In the genomic region with DNA sequence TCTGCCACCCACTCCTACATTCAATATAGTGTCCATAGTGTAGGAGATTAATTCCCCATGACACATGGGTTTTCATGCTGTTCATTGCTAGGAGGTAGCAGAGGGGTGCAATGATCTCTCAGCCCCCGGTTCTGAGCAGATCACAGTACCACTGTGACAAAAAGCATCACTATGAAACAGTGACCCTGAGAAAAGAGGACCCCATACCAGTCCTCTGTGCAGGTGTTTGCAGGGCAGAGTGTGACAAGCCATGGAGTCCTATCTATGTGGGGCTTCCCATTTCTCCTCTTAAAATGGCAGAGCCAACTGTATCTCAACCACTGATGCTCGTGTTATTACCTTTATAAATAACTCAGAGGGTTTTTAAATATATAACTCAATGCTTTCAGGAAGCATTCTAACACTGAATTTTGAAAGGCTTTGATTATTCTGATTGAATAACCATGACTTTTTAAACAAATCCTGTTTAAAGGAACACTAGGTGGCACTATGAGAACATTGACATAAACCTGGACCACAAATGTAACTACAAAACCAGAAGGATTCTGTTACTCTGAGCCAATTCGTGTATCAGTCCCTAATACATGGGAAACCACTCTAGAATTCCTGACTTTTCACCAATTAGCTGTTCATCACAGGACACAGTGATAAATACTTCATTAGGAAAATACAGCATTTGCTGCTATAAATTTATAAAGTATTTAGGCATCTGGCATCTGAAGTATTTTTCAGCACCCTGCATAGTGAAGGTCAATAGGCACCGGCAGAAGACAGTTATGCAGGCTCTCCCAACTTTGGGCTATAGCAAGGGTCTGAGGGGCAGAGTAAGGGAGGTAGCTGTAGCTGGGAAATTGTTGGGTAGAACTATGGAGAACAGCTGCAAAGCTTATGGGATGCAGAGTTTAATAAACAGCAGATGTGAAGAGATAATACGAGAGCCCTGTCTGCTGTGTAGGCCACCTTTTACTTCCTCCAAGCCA, we compare ENCODE assay signal across 10 mouse cellular contexts. TPM values are rescaled to one million over a fixed set of nuclear protein-coding genes. Genes with fewer than 3 reads are reported as not detected.
DNase-seq lines count a peak whose midpoint lies in the region; ATAC-seq and TF ChIP-seq lines count a peak whose summit lies in the region.
"Had no signal": no experiment of that assay in that cellular context is flagged by ENCODE, and none has a peak within 500 bp of the region (broad histone marks: within the 10 kb centered on the region; RNA-seq: fewer than 3 reads in every experiment).

No protein-coding gene starts in this region.

- H3K4me1 ChIP-seq in forebrain, embryonic 12.5 days, result no peaks in the 10 kb centered on the region
- no peaks in the 10 kb centered on the region for H3K4me1 ChIP-seq in forebrain, embryonic 11.5 days (replicated peaks; ENCODE audit: control insufficient read depth, insufficient read depth, low read length)
- no peaks in the 10 kb centered on the region for H3K4me1 ChIP-seq in liver, postnatal 0 days (ENCODE audit: insufficient read depth)
- H3K4me1 ChIP-seq in olfactory bulb, adult 2 months (ENCODE audit: control insufficient read depth, insufficient read depth, low read length), result no peaks in the 10 kb centered on the region
- no peaks in the 10 kb centered on the region for H3K4me1 ChIP-seq in kidney, embryonic 16.5 days (ENCODE audit: insufficient read depth, low read length)

- peak; percentile 36; the same call in 1 of the 2 replicates for ATAC-seq in forebrain, embryonic 12.5 days (ENCODE audit: low FRiP score)
- ATAC-seq in forebrain, embryonic 11.5 days (replicated peaks; ENCODE audit: low FRiP score), result no peak
- no peak for ATAC-seq in liver, postnatal 0 days
- no peak for ATAC-seq in kidney, embryonic 16.5 days (ENCODE audit: low FRiP score, low TSS enrichment)

- WGBS in forebrain, embryonic 12.5 days, result 75% methylated on average over 5 of the region's 5 CpGs
- WGBS in forebrain, embryonic 11.5 days, result 70% methylated on average over 5 of the region's 5 CpGs
- WGBS in liver, postnatal 0 days (ENCODE audit: insufficient replicate concordance), result 55% methylated on average over 5 of the region's 5 CpGs
- WGBS in olfactory bulb, adult 2 months, result 54% methylated on average over 5 of the region's 5 CpGs
- 68% methylated on average over 5 of the region's 5 CpGs for WGBS in kidney, embryonic 16.5 days

- no peak for TF ChIP-seq EP300 in liver, postnatal 0 days (IDR thresholded peaks at IDR 0.05; ENCODE audit: low read depth)

- no peak for DNase-seq in forebrain, embryonic 11.5 days (ENCODE audit: low spot score)
- no peak for DNase-seq in liver, postnatal 0 days
- DNase-seq in liver, result no peak
- DNase-seq in brain, adult 2 months (ENCODE audit: low read depth, low spot score), result peak; percentile 58
- DNase-seq in thymus, postnatal 4 days, result no peak
- DNase-seq: kidney, postnatal 25 days had no signal

- no peaks in the 10 kb centered on the region for H3K9me3 ChIP-seq in forebrain, embryonic 12.5 days
- H3K9me3 ChIP-seq in forebrain, embryonic 11.5 days (ENCODE audit: control insufficient read depth, low read length), result no peaks in the 10 kb centered on the region
- H3K9me3 ChIP-seq in liver, postnatal 0 days (ENCODE audit: low read length), result no peaks in the 10 kb centered on the region
- H3K9me3 ChIP-seq in kidney, embryonic 16.5 days (ENCODE audit: low read length), result no peaks in the 10 kb centered on the region

- peak; percentile 47 for TF ChIP-seq CTCF in liver, postnatal 0 days (IDR thresholded peaks at IDR 0.05; ENCODE audit: low read depth)
- TF ChIP-seq CTCF in olfactory bulb, adult 2 months (IDR thresholded peaks at IDR 0.05; ENCODE audit: insufficient read depth, low read depth, low read length), result no peak

- H3K27me3 ChIP-seq in forebrain, embryonic 12.5 days, result no peaks in the 10 kb centered on the region
- no peaks in the 10 kb centered on the region for H3K27me3 ChIP-seq in forebrain, embryonic 11.5 days (ENCODE audit: control insufficient read depth, insufficient read depth, low read length)
- H3K27me3 ChIP-seq in liver, postnatal 0 days (ENCODE audit: insufficient read depth, low read length), result no peaks in the 10 kb centered on the region
- no peaks in the 10 kb centered on the region for H3K27me3 ChIP-seq in kidney, embryonic 16.5 days (ENCODE audit: insufficient read depth, low read length)

- no peak overlapping the region for H3K9ac ChIP-seq in forebrain, embryonic 12.5 days
- no peak overlapping the region for H3K9ac ChIP-seq in forebrain, embryonic 11.5 days (ENCODE audit: low read length)
- H3K9ac ChIP-seq in liver, postnatal 0 days (replicated peaks), result no peak overlapping the region
- no peak overlapping the region for H3K9ac ChIP-seq in kidney, embryonic 16.5 days (replicated peaks; ENCODE audit: low read length)
- H3K9ac ChIP-seq: liver, embryonic 14.5 days had no signal

- H3K36me3 ChIP-seq in forebrain, embryonic 12.5 days (replicated peaks), result no peaks in the 10 kb centered on the region
- H3K36me3 ChIP-seq in forebrain, embryonic 11.5 days (ENCODE audit: control insufficient read depth, insufficient read depth, low read length), result no peaks in the 10 kb centered on the region
- H3K36me3 ChIP-seq in liver, postnatal 0 days (replicated peaks; ENCODE audit: insufficient read depth, low read length), result no peaks in the 10 kb centered on the region
- H3K36me3 ChIP-seq in kidney, embryonic 16.5 days (ENCODE audit: insufficient read depth, low read length), result peaks cover 5% of the 10 kb centered on the region

- no peak overlapping the region for H3K4me2 ChIP-seq in forebrain, embryonic 12.5 days
- H3K4me2 ChIP-seq in forebrain, embryonic 11.5 days (ENCODE audit: low read depth, low read length, severe bottlenecking), result no peak overlapping the region
- H3K4me2 ChIP-seq in liver, postnatal 0 days (ENCODE audit: low read depth, low read length), result no peak overlapping the region
- H3K4me2 ChIP-seq in kidney, embryonic 16.5 days (replicated peaks; ENCODE audit: low read depth, low read length), result no peak overlapping the region

- H3K27ac ChIP-seq in forebrain, embryonic 12.5 days, result no peak overlapping the region
- no peak overlapping the region for H3K27ac ChIP-seq in forebrain, embryonic 11.5 days (ENCODE audit: low read depth, low read length)
- H3K27ac ChIP-seq in liver, postnatal 0 days (ENCODE audit: low read depth), result no peak overlapping the region
- 0 out of 2 replicates have a peak overlapping the region, but pooled peaks have one; percentile 10 for H3K27ac ChIP-seq in olfactory bulb, adult 2 months (ENCODE audit: insufficient read depth, low read depth, low read length)
- H3K27ac ChIP-seq in kidney, embryonic 16.5 days (ENCODE audit: low read length), result no peak overlapping the region
- H3K27ac ChIP-seq: liver, embryonic 14.5 days had no signal

- no peak overlapping the region for H3K4me3 ChIP-seq in forebrain, embryonic 12.5 days (replicated peaks)
- H3K4me3 ChIP-seq in forebrain, embryonic 11.5 days (ENCODE audit: low read depth, low read length), result no peak overlapping the region
- no peak overlapping the region for H3K4me3 ChIP-seq in liver, postnatal 0 days (ENCODE audit: low read depth, low read length)
- no peak overlapping the region for H3K4me3 ChIP-seq in olfactory bulb, adult 2 months (ENCODE audit: insufficient read depth, low read depth, low read length)
- no peak overlapping the region for H3K4me3 ChIP-seq in kidney, embryonic 16.5 days (ENCODE audit: low read length)

- no peak for TF ChIP-seq POLR2A in olfactory bulb, adult 2 months (IDR thresholded peaks at IDR 0.05; ENCODE audit: insufficient read depth, low read depth, low read length)

RNA-seq across cellular contexts. Expression of a gene that starts 36.5 kb away (rescaled TPM):
- 1.5 and 1.9 TPM in 2 replicates for polyA plus RNA-seq in forebrain, embryonic 12.5 days (2016; fragmentation: Nextera tagmentation; extraction: Ambion mirVana)
- 0.57 and 0.73 TPM in 2 replicates for polyA plus RNA-seq in forebrain, embryonic 11.5 days (2014; fragmentation: Nextera tagmentation; extraction: Ambion mirVana)
- not detected in 2 replicates for polyA plus RNA-seq in liver, postnatal 0 days (2015; fragmentation: Nextera tagmentation; extraction: Ambion mirVana)
- not detected in 2 replicates for polyA plus RNA-seq in olfactory bulb, adult 2 months (2012; ENCODE audit: insufficient read depth, insufficient read length, low replicate concordance, missing spikeins)
- 0.17 TPM in 1 of 2 replicates, not detected in the other for polyA plus RNA-seq in kidney, embryonic 16.5 days (2015; fragmentation: Nextera tagmentation; extraction: Ambion mirVana)
- polyA plus RNA-seq: liver, embryonic 14.5 days had no signal
